Mouse (Mus musculus) urinary bladder, postnatal 25 days (tissue): ENCODE results near the gene Gnaz.

Experiments
- DNase-seq: peaks from one replicate; pipeline ENCODE4 v3.0.0; 2022; ENCODE audit warnings: low spot score

Gene Gnaz

DNA sequence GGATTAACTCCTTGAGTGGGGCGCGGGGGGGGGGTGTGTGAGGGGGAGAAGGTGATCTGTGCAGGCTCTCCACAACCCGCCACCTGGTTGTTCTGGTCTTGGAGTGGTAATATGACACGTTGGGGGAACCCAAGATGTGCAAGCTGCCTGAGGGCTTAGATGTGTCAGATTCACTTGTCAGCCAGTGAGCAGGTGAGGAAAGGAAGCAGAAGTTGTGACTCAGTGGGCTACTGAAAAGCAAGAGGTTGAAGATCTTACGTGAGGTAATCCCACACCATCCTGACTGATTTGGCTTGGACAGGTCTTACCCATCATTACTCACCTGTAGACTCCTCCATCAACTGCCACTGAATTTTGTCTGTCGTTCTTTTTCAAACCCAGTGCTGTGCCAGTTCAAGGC lies 95.6 kb downstream of the Gnaz start:
- no peak for DNase-seq

DNA sequence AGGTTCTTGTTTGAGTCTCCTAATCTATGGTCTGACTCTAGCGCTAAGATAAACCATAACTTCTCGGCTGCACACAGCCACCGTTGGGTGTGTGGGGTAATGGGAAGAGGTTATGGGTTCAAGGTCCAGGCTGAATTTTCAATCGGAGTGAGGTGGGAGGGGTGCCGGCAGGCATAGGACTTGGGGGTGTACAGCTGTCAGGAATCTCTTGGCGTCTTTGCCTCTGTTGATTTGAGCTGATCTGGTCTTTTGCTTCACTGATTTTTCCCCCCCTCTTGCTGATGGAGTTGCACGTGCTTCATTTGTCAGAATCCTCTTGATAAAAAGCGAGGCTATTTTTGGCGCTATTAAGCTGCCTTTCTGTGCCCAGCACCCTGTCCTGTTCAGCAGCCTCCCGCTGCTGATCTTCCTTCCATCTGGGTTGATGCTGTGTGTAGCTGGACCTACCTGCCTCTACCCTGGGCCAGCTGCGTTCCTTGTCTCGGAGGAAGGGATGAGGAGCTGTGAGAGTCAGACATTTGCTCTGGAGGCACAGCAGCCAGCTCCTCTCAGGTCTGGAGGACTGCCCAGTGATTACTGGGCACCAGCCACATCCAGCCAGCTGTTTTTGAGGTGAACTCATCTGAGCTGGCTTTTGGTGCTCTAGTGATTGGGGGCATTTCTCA lies 96.5 kb downstream of the Gnaz start:
- no peak for DNase-seq

DNA sequence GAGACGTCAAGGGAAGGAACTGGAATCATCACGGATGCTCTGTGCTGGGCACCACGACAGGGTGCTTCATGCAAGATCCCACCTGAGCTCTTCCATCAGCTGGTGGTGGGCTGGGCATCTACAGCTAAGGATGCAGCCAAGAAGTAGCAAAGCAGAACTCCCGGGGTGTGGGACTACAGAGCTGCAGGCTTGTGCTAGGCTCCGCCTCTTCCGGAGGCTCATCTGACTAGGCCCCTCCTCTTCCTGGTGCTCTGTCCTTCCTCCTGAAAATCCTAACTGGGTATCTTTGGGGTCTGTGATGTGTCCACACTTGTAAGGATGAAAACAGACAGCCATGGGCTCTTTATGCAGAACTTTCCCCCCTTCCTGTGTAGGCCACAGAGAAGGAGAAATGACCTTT lies 98.7 kb downstream of the Gnaz start:
- no peak for DNase-seq
